Mouse (Mus musculus) cerebellum, adult 2 months (tissue): Measurements from ENCODE around the gene Csf2.

ENCODE experiments used
- CTCF ChIP-seq: fragments of 200-500 bp; IDR thresholded peaks from 2 replicates; pipeline ENCODE4 v1.5.1; 2011; ENCODE audit warnings: low read depth, mild to moderate bottlenecking, control low read depth, low read length, moderate library complexity, borderline replicate concordance; ENCODE audit not compliant: insufficient read depth
- POLR2A ChIP-seq: fragments of 200-500 bp; IDR thresholded peaks from 2 replicates; pipeline ENCODE4 v1.6.1; 2011; ENCODE audit warnings: low read length, control low read depth, borderline replicate concordance; ENCODE audit not compliant: insufficient read depth

- TF ChIP-seq CTCF = peak; percentile 62
- no peak for TF ChIP-seq POLR2A
These were observed 4.6 kb upstream of the Csf2 start for GRCm38 (mm10) chr11:54254114-54254513.
